Mouse (Mus musculus): ENCODE results near the gene Nptn. TPM values are rescaled to one million over a fixed set of nuclear protein-coding genes. Genes with fewer than 3 reads are reported as not detected.
A peak's percentile ranks its signal among the peaks of the same experiment; 100 is the strongest.

The Nptn gene
- total and polyA plus RNA-seq, 2 experiments from 2014 or later: 236 to 362 TPM

DNA sequence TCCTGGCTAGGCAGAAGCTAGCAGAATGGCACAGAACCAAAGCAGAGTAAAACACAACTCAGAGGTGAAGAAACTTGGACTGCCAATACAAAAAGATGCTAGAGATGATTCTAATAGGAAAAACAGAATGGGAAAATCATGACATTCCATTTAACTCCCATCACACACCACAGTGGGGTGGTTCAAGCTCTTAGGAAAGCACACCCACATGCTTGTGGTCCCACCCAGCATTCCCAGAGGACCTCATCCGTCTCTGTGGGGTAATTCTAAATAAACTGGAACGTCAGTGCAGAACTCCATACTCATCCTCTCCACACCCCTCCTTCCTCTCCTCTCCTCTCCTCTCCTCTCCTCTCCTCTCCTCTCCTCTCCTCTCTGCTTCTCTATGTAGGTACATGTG, 99.4 kb downstream of the Nptn start:
- no peak for TF ChIP-seq CTCF (IDR thresholded peaks at IDR 0.05)
- H3K4me3 ChIP-seq (ENCODE audit: low read depth, low read length): no peak overlapping the region
- no peaks in the 10 kb centered on the region for H3K27me3 ChIP-seq (ENCODE audit: insufficient read depth, low read length)
- no peak for ATAC-seq (ENCODE audit: low FRiP score)
- no peaks in the 10 kb centered on the region for H3K36me3 ChIP-seq (ENCODE audit: insufficient read depth, low read length)
- no peak overlapping the region for H3K9ac ChIP-seq (replicated peaks; ENCODE audit: low read length, poor library complexity, severe bottlenecking)
- H3K4me1 ChIP-seq (ENCODE audit: insufficient read depth, low read length): no peaks in the 10 kb centered on the region
- WGBS: 72% methylated on average over 2 of the region's 2 CpGs
- no peaks in the 10 kb centered on the region for H3K9me3 ChIP-seq (ENCODE audit: low read length)
- H3K4me2 ChIP-seq (ENCODE audit: low read depth, low read length, poor library complexity, severe bottlenecking): no peak overlapping the region
- no peak overlapping the region for H3K27ac ChIP-seq (ENCODE audit: low read depth, low read length)
- DNase-seq (ENCODE audit: low spot score): no peak

DNA sequence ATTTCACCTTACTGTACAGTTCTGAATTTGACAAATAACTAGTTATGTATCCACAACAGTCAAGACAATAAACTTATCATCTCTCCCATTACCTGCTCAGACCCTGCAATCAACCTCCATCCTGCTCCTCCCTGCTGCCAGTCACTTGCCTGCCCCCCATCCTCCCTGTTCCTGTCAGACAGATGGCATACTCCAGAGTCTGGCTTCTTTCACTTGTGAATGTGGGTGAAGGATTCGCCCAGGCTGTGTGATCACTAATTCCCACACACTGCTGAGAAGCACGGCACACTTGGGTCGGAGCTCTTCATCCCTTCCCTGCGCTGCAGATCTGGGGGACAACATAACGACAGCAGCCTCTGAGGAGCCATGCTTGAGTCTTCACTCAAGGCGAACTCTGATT, 100.1 kb downstream of the Nptn start:
- Histone ChIP-seq H3K27me3 (ENCODE audit: insufficient read depth, low read length) (no peaks in the 10 kb centered on the region), H3K4me3 (ENCODE audit: low read depth, low read length) (no peak overlapping the region), H3K9ac (replicated peaks; ENCODE audit: low read length, poor library complexity, severe bottlenecking) (no peak overlapping the region), H3K36me3 (ENCODE audit: insufficient read depth, low read length) (no peaks in the 10 kb centered on the region), H3K9me3 (ENCODE audit: low read length) (no peaks in the 10 kb centered on the region), H3K4me2 (ENCODE audit: low read depth, low read length, poor library complexity, severe bottlenecking) (no peak overlapping the region), H3K27ac (ENCODE audit: low read depth, low read length) (no peak overlapping the region), H3K4me1 (ENCODE audit: insufficient read depth, low read length) (no peaks in the 10 kb centered on the region)
- no peak for TF ChIP-seq CTCF (IDR thresholded peaks at IDR 0.05)
- ATAC-seq (ENCODE audit: low FRiP score): no peak
- DNase-seq (ENCODE audit: low spot score): no peak
- 65% methylated on average over 6 of the region's 6 CpGs for WGBS

DNA sequence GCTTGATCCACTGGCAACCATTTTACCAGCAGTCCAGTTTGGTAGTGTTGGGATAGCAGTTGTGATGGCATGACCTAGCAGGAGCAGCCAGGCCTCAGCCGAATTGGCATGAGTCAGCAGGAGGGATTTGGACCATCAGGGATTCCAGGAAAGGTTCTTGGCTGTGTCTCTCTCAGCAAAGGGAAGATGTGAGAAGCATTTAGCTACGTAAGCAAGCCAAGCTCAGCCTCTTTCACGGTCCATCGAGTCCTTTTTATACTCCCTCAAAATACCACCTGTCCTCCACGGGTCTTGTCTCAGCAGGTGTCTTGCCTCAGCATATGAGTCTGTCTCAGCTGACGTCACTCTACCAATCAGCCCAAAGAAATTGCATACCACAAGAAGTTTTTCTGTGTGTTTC, 101.3 kb downstream of the Nptn start:
- 36% methylated on average over 6 of the region's 6 CpGs for WGBS
- Histone ChIP-seq H3K27ac (ENCODE audit: low read depth, low read length) (no peak overlapping the region), H3K4me2 (ENCODE audit: low read depth, low read length, poor library complexity, severe bottlenecking) (no peak overlapping the region), H3K36me3 (ENCODE audit: insufficient read depth, low read length) (no peaks in the 10 kb centered on the region), H3K27me3 (ENCODE audit: insufficient read depth, low read length) (no peaks in the 10 kb centered on the region), H3K4me1 (ENCODE audit: insufficient read depth, low read length) (no peaks in the 10 kb centered on the region), H3K9ac (replicated peaks; ENCODE audit: low read length, poor library complexity, severe bottlenecking) (no peak overlapping the region), H3K4me3 (ENCODE audit: low read depth, low read length) (no peak overlapping the region), H3K9me3 (ENCODE audit: low read length) (no peaks in the 10 kb centered on the region)
- DNase-seq (ENCODE audit: low spot score) (peak; percentile 5), ATAC-seq (ENCODE audit: low FRiP score) (no peak)
- TF ChIP-seq CTCF (IDR thresholded peaks at IDR 0.05): no peak

DNA sequence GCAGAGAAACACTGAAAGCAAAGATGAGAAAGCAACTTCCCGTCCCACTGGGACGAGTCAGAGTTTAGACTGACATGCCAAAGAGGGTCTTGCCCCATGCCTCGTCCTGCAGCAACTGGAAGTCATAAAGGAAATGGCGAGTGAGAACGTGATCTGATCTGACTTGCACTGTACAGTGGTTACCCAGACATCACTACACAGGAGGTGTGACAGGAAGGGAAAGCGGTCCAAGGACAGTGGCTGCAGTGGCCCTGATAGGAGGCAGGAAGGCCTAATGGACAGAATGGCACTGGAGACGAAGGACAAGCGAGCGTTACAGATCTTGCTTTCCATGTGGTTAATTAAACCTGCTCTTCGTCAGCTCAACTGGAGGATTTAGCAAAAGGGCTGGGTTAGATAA, 103.2 kb downstream of the Nptn start:
- Histone ChIP-seq H3K4me2 (ENCODE audit: low read depth, low read length, poor library complexity, severe bottlenecking) (no peak overlapping the region), H3K9ac (replicated peaks; ENCODE audit: low read length, poor library complexity, severe bottlenecking) (no peak overlapping the region), H3K4me3 (ENCODE audit: low read depth, low read length) (no peak overlapping the region), H3K36me3 (ENCODE audit: insufficient read depth, low read length) (no peaks in the 10 kb centered on the region), H3K4me1 (ENCODE audit: insufficient read depth, low read length) (no peaks in the 10 kb centered on the region), H3K9me3 (ENCODE audit: low read length) (no peaks in the 10 kb centered on the region), H3K27me3 (ENCODE audit: insufficient read depth, low read length) (no peaks in the 10 kb centered on the region), H3K27ac (ENCODE audit: low read depth, low read length) (no peak overlapping the region)
- WGBS: 91% methylated on average over 10 of the region's 10 CpGs
- no peak for ATAC-seq (ENCODE audit: low FRiP score)
- no peak for DNase-seq (ENCODE audit: low spot score)
- no peak for TF ChIP-seq CTCF (IDR thresholded peaks at IDR 0.05)

DNA sequence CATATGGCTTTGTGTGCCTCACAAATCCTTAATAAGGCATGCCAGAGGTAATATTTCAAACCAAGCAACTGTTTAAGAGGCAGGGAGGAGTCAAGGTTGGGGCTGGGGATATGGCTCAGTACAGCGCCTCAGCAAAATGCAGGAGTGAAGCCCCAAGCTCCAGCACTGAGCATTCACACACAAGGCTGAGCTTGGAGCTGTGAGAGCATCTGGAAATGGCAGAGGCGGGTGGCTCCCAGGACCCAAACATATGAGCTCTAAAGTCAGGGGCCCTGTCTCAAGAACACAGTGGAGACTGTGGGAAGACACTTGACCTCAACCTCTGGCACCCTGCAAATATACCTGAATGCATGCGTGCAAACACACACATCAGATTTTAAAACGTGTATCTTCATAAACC, 106.0 kb downstream of the Nptn start:
- Histone ChIP-seq H3K27ac (ENCODE audit: low read depth, low read length) (no peak overlapping the region), H3K9ac (replicated peaks; ENCODE audit: low read length, poor library complexity, severe bottlenecking) (no peak overlapping the region), H3K9me3 (ENCODE audit: low read length) (no peaks in the 10 kb centered on the region), H3K4me3 (ENCODE audit: low read depth, low read length) (no peak overlapping the region), H3K27me3 (ENCODE audit: insufficient read depth, low read length) (no peaks in the 10 kb centered on the region), H3K4me1 (ENCODE audit: insufficient read depth, low read length) (no peaks in the 10 kb centered on the region), H3K4me2 (ENCODE audit: low read depth, low read length, poor library complexity, severe bottlenecking) (no peak overlapping the region), H3K36me3 (ENCODE audit: insufficient read depth, low read length) (no peaks in the 10 kb centered on the region)
- no peak for ATAC-seq (ENCODE audit: low FRiP score)
- 91% methylated on average over 4 of the region's 4 CpGs for WGBS
- no peak for DNase-seq (ENCODE audit: low spot score)
- TF ChIP-seq CTCF (IDR thresholded peaks at IDR 0.05): no peak

DNA sequence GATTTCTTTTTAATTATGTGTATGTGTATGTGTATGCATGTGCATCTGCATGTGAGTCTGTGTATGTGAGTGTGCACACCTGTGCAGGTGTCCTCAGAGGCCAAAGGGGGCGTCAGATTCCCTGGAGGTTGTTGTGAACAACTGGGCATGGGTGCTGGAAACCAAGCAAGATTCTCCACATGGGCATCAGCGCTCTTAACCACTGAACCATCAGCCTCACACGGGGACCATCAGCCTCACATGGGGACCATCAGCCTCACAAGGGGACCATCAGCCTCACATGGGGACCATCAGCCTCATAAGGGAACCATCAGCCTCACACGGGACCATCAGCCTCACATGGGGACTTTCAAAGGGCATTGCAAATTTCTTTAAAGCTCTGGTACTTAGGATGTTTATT, 108.7 kb downstream of the Nptn start:
- Histone ChIP-seq H3K4me1 (ENCODE audit: insufficient read depth, low read length) (no peaks in the 10 kb centered on the region), H3K4me3 (ENCODE audit: low read depth, low read length) (no peak overlapping the region), H3K9me3 (ENCODE audit: low read length) (no peaks in the 10 kb centered on the region), H3K9ac (replicated peaks; ENCODE audit: low read length, poor library complexity, severe bottlenecking) (no peak overlapping the region), H3K27ac (ENCODE audit: low read depth, low read length) (no peak overlapping the region), H3K36me3 (ENCODE audit: insufficient read depth, low read length) (no peaks in the 10 kb centered on the region), H3K27me3 (ENCODE audit: insufficient read depth, low read length) (no peaks in the 10 kb centered on the region), H3K4me2 (ENCODE audit: low read depth, low read length, poor library complexity, severe bottlenecking) (no peak overlapping the region)
- no peak for TF ChIP-seq CTCF (IDR thresholded peaks at IDR 0.05)
- 86% methylated on average over 4 of the region's 4 CpGs for WGBS
- ATAC-seq (ENCODE audit: low FRiP score) (no peak), DNase-seq (ENCODE audit: low spot score) (no peak)

DNA sequence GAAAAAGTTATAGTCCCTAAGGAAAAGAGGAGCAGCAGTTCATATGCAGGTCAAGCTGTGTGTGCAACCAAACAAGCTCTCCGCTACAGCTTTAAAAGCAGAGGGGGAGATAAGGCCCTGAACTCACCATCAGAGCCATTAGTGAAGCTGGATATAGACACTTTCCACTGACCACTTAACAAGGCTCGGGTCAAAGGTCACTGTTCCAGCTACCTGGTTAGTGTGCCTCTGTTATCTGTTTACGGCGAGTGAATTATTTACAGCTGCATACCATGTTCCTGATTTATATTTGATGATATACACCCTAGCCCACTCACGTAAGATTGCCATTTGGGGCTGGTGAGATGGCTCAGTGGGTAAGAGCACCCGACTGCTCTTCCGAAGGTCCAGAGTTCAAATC, 109.4 kb downstream of the Nptn start:
- Histone ChIP-seq H3K4me2 (ENCODE audit: low read depth, low read length, poor library complexity, severe bottlenecking) (no peak overlapping the region), H3K4me1 (ENCODE audit: insufficient read depth, low read length) (no peaks in the 10 kb centered on the region), H3K9me3 (ENCODE audit: low read length) (no peaks in the 10 kb centered on the region), H3K9ac (replicated peaks; ENCODE audit: low read length, poor library complexity, severe bottlenecking) (no peak overlapping the region), H3K4me3 (ENCODE audit: low read depth, low read length) (no peak overlapping the region), H3K27me3 (ENCODE audit: insufficient read depth, low read length) (no peaks in the 10 kb centered on the region), H3K36me3 (ENCODE audit: insufficient read depth, low read length) (no peaks in the 10 kb centered on the region), H3K27ac (ENCODE audit: low read depth, low read length) (no peak overlapping the region)
- WGBS: 92% methylated on average over 7 of the region's 7 CpGs
- no peak for DNase-seq (ENCODE audit: low spot score)
- ATAC-seq (ENCODE audit: low FRiP score): no peak
- TF ChIP-seq CTCF (IDR thresholded peaks at IDR 0.05): no peak

Data from midbrain, postnatal 0 days (tissue).